Mouse (Mus musculus) C2C12 (cell line): ENCODE measurements around the gene Mapk6. TPM values are rescaled to one million over a fixed set of nuclear protein-coding genes. Genes with fewer than 3 reads are reported as not detected.
A peak's percentile ranks its signal among the peaks of the same experiment; 100 is the strongest.

Source experiments
- H3K27me3 ChIP-seq: one replicate; pipeline ENCODE4 v1.6.1; 2011; ENCODE audit not compliant: control insufficient read depth, insufficient read depth, insufficient read length
- H3K36me3 ChIP-seq: one replicate; pipeline ENCODE4 v1.6.1; 2011; ENCODE audit not compliant: control insufficient read depth, insufficient read depth
- H3K4me3 ChIP-seq: one replicate; pipeline ENCODE4 v1.5.1; 2011; ENCODE audit warnings: mild to moderate bottlenecking, control low read depth; ENCODE audit not compliant: poor library complexity, insufficient read depth, severe bottlenecking
- H3K79me2 ChIP-seq: one replicate; pipeline ENCODE4 v1.6.1; 2011; ENCODE audit not compliant: control insufficient read depth, insufficient read depth
- H3K79me3 ChIP-seq: one replicate; pipeline ENCODE4 v1.6.1; 2011; ENCODE audit warnings: low read depth, control low read depth
- H3ac ChIP-seq: one replicate; pipeline ENCODE3; 2011; ENCODE audit warnings: low read depth; ENCODE audit not compliant: control insufficient read depth, insufficient read length
- CEBPB ChIP-seq: IDR thresholded peaks from one replicate; pipeline ENCODE4 v1.6.1; 2011; ENCODE audit warnings: low read depth, mild to moderate bottlenecking, control low read depth, moderate library complexity
- CTCF ChIP-seq: IDR thresholded peaks from one replicate; pipeline ENCODE4 v1.5.1; 2011; ENCODE audit not compliant: control insufficient read depth, insufficient read depth, insufficient read length
- FOSL1 ChIP-seq: IDR thresholded peaks from one replicate; pipeline ENCODE4 v1.8.0; 2011; ENCODE audit warnings: mild to moderate bottlenecking, low read length; ENCODE audit not compliant: poor library complexity, insufficient read depth, severe bottlenecking
- MAX ChIP-seq: IDR thresholded peaks from one replicate; pipeline ENCODE4 v1.6.1; 2011; ENCODE audit warnings: mild to moderate bottlenecking, control low read depth
- MYOD1 ChIP-seq: IDR thresholded peaks from one replicate; pipeline ENCODE4 v1.6.1; 2011; ENCODE audit warnings: low read depth; ENCODE audit not compliant: control insufficient read depth, insufficient read length
- MYOG ChIP-seq: IDR thresholded peaks from one replicate; pipeline ENCODE4 v1.6.1; 2011; ENCODE audit not compliant: control insufficient read depth, insufficient read length; ENCODE audit errors: extremely low read depth
- USF1 ChIP-seq: IDR thresholded peaks from one replicate; pipeline ENCODE4 v1.6.1; 2011; ENCODE audit warnings: low read depth, mild to moderate bottlenecking, control low read depth, moderate library complexity
- polyA plus RNA-seq: library from polyadenylated mRNA; unstranded; fragments of >200 nt; fragmentation: generic; extraction: Trizol; gene quantifications from one replicate; pipeline ENCODE4 v1.2.1, GENCODE M21; 2012; ENCODE audit warnings: missing spikeins

Gene Mapk6
- polyA plus RNA-seq, 1 experiment, result 44.8 TPM

DNA sequence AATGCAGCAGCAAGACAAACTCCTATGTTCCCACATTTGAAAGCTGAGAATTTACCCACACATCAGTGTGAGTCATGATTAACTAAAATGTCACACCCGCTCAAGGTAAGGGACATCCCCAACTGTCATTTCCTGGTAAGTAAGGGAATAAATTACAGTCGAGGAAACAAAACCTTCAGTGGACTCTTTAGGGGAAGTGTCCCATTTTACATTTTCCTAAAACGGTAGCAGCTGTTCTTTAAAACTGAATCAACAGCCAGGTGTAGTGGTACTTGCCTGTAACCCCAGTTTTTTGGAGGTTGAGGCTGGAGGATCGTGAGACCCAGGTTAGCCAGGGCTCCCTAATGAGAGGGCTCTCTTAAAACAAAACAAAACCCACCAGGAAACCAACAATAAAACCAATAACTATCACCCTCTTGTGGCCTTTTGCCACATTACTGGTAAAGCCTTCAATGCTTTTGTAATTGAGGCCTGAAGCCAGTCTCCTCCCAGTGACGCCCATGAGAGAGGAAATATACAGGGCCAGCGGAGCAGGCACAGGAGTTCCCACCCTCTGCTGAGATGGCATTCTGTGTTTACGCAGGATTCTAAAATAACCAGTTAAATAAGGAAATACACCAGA is 24.5 kb upstream of the Mapk6 start:
- Histone ChIP-seq H3K27me3 (no peaks in the 10 kb centered on the region), H3K79me3 (no peaks in the 10 kb centered on the region), H3K36me3 (no peaks in the 10 kb centered on the region), H3K79me2 (no peaks in the 10 kb centered on the region), H3ac (no peak overlapping the region), H3K4me3 (no peak overlapping the region)
- peak; percentile 15 for TF ChIP-seq CTCF
- TF ChIP-seq MYOG, result no peak

DNA sequence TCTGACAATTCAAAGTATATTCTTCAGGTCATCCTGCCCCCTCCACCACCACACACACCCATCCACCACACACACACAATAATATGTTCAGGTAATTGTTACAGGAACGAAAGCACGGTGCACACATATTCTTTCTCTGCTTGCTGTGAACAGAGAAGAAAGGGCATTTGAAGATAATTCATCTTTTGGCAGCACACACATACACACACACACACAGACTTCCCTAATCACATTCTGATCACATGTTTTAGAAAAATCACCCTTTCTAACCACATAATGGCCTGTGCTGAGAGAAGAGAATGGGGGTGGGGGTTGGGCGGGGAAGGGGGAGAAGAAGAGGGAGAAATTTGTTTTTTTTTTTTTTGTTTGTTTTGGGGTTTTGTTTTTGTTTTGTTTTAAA is 22.9 kb upstream of the Mapk6 start:
- no peak for TF ChIP-seq FOSL1
- Histone ChIP-seq H3K79me3 (no peaks in the 10 kb centered on the region), H3K4me3 (no peak overlapping the region), H3ac (no peak overlapping the region), H3K79me2 (no peaks in the 10 kb centered on the region), H3K36me3 (no peaks in the 10 kb centered on the region), H3K27me3 (no peaks in the 10 kb centered on the region)

DNA sequence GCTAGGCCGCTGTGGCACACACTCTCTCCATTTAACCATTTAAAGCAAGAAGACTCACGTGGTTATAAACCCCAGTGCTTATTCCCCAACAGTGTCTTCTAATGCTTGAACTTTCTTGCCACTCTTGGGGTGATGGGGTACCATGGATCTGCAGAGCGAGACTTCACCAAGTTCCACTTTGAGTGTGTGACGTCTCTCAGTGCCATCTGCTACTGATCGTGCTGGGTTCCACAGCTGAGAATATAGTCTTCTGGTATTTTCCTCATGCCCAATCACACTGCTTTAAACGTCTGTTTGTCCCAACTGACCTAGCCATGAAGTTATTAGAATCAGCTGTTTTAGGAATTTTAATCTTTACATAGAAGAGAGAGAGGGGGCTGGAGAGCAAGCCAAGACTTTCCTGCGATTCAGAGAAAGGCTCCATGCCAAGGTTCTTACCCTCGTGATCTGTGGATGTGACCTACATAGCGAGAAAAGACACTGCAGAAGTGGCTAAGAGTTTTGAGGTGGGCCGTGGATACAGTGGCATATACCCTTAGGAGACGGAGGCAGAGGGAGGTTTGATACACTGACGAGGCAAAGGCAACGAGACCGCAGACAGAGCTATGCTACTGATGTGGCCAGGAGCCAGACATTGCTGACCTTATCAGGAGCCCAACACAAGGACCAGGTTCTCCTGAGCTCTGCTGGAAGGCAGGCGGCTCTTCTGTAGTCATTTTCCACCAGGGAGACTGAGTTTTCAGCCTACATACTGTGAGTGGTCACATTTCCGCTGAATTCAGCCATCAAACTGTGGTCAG is 21.2 kb upstream of the Mapk6 start:
- Histone ChIP-seq H3ac (no peak overlapping the region), H3K36me3 (no peaks in the 10 kb centered on the region), H3K4me3 (no peak overlapping the region), H3K79me3 (no peaks in the 10 kb centered on the region), H3K27me3 (no peaks in the 10 kb centered on the region), H3K79me2 (no peaks in the 10 kb centered on the region)
- no peak for TF ChIP-seq MAX
- TF ChIP-seq USF1, result no peak
- TF ChIP-seq CTCF, result no peak
- no peak for TF ChIP-seq MYOD1
- no peak for TF ChIP-seq CEBPB
- no peak for TF ChIP-seq MYOG
- no peak for TF ChIP-seq FOSL1

DNA sequence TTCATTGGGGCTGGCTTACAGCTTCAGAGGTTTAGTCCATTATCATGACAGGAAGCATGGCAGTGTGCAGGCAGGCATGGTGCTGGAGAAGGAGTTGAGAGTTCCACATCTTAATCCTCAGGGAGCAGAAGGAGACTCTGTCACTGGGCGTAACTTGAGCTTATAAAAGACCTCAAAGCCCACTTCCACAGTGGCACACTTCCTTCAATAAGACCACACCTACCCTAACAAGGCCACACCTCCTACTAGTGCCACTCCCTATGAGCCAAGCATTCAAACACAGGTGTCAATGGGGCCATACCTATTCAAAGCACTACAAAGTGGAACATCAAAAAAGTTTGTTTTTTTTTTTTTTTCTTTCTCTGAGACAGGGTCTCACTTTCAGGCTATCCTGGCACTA is 19.9 kb upstream of the Mapk6 start:
- H3K36me3 ChIP-seq, result no peaks in the 10 kb centered on the region
- H3K79me3 ChIP-seq, result no peaks in the 10 kb centered on the region
- peaks cover 7% of the 10 kb centered on the region for H3K79me2 ChIP-seq
- no peaks in the 10 kb centered on the region for H3K27me3 ChIP-seq
- H3K4me3 ChIP-seq, result no peak overlapping the region
- H3ac ChIP-seq, result no peak overlapping the region
- TF ChIP-seq CTCF (no peak), MYOD1 (no peak), CEBPB (no peak), MAX (no peak), MYOG (no peak), USF1 (no peak), FOSL1 (no peak)

DNA sequence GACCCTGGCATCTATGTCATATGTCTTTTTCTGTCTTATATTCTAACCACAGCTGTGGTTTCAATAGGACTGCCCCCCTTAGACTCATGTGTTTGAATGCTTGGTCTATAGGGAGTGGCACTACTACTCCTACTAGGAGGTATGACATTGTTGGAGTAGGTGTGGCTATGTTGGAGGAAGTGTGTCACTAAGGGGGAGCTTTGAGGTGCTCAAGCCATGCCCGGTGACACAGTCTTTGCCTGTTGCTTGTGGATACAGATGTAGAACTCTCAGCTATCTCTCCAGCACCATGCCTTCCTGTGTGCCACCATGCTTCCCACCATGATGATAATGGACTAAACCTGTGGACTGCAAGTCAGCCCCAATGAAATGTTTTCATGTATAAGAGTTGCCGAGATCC is 19.2 kb upstream of the Mapk6 start:
- Histone ChIP-seq H3K79me2 (peaks cover 11% of the 10 kb centered on the region), H3K36me3 (no peaks in the 10 kb centered on the region), H3K27me3 (no peaks in the 10 kb centered on the region), H3K79me3 (no peaks in the 10 kb centered on the region), H3K4me3 (no peak overlapping the region), H3ac (no peak overlapping the region)
- TF ChIP-seq MAX (no peak), FOSL1 (no peak), CEBPB (no peak), MYOD1 (no peak), USF1 (no peak), MYOG (no peak), CTCF (no peak)

GRCm38 (mm10) chr9:75428274-75428600 is 18.4 kb upstream of the Mapk6 start:
- TF ChIP-seq FOSL1 (no peak), MYOG (no peak), CTCF (no peak), USF1 (no peak), MAX (no peak), MYOD1 (no peak), CEBPB (no peak)
- H3ac ChIP-seq, result no peak overlapping the region
- H3K27me3 ChIP-seq, result no peaks in the 10 kb centered on the region

More at GRCm38 (mm10) chr9:75428274-75428600, 18.4 kb upstream of the Mapk6 start:
- Histone ChIP-seq H3K79me2 (peaks cover 13% of the 10 kb centered on the region), H3K36me3 (no peaks in the 10 kb centered on the region), H3K4me3 (no peak overlapping the region), H3K79me3 (no peaks in the 10 kb centered on the region)
